Mouse (Mus musculus) cerebellum, postnatal 10 days (tissue): ENCODE measurements at regions not wholly inside any gene's neighbourhood (a gene's known extent, or its start where the extent isn't known, plus 50 kb on each side); places are given as distances from the start of the nearest gene placed in this dataset.
A peak's percentile ranks its signal among the peaks of the same experiment; 100 is the strongest.

Experiments used
- DNase-seq, 2 experiments: peaks; one replicate each; pipeline ENCODE4 v3.0.0; 2021; ENCODE audit warnings: mixed read lengths in 2 of 2

GRCm38 (mm10) chr8:103907662-103908061 lies 193.8 kb upstream of the Cdh5 start:
- no peak for DNase-seq

GRCm38 (mm10) chr8:103911287-103912015 lies 190.0 kb upstream of the Cdh5 start:
- DNase-seq, result no peak

GRCm38 (mm10) chr8:103912983-103913926 lies 188.2 kb upstream of the Cdh5 start:
- no peak for DNase-seq

GRCm38 (mm10) chr8:103913927-103914640 lies 187.3 kb upstream of the Cdh5 start:
- peak; percentile 36 to 61 for DNase-seq

GRCm38 (mm10) chr8:103919324-103919723 lies 182.1 kb upstream of the Cdh5 start:
- no peak for DNase-seq

- no peak for DNase-seq
Measured at GRCm38 (mm10) chr8:103921621-103922020, 179.8 kb upstream of the Cdh5 start.

- no peak for DNase-seq
Measured at GRCm38 (mm10) chr8:103922746-103923145, 178.7 kb upstream of the Cdh5 start.

GRCm38 (mm10) chr8:103932681-103933080 lies 168.7 kb upstream of the Cdh5 start:
- no peak for DNase-seq

- no peak for DNase-seq
Measured at GRCm38 (mm10) chr8:103936491-103936890, 164.9 kb upstream of the Cdh5 start.

GRCm38 (mm10) chr8:103938283-103939230 lies 162.9 kb upstream of the Cdh5 start:
- peak; percentile 74 to 84 for DNase-seq

GRCm38 (mm10) chr8:103940958-103941532 lies 160.4 kb upstream of the Cdh5 start:
- no peak for DNase-seq

- peak in 1 of 2 experiments; percentile 17 for DNase-seq
Measured at GRCm38 (mm10) chr8:103948474-103948873, 153.0 kb upstream of the Cdh5 start.

GRCm38 (mm10) chr8:103950460-103950859 lies 151.0 kb upstream of the Cdh5 start:
- DNase-seq, result no peak

GRCm38 (mm10) chr8:103953586-103953985 lies 147.8 kb upstream of the Cdh5 start:
- DNase-seq, result no peak

- no peak for DNase-seq
Measured at GRCm38 (mm10) chr8:103955568-103956260, 145.7 kb upstream of the Cdh5 start.

GRCm38 (mm10) chr8:103964293-103964918 lies 137.0 kb upstream of the Cdh5 start:
- DNase-seq, result peak; percentile 12 to 24

GRCm38 (mm10) chr8:103969929-103970328 lies 131.5 kb upstream of the Cdh5 start:
- DNase-seq, result no peak

GRCm38 (mm10) chr8:103970511-103970910 lies 130.9 kb upstream of the Cdh5 start:
- DNase-seq, result no peak

GRCm38 (mm10) chr8:103970966-103971365 lies 130.5 kb upstream of the Cdh5 start:
- no peak for DNase-seq

GRCm38 (mm10) chr8:103976488-103976887 lies 124.9 kb upstream of the Cdh5 start:
- DNase-seq, result no peak
